Mouse (Mus musculus) ES-Bruce4 (cell line): ENCODE results near the gene Cfap54.

ENCODE experiments used
- CTCF ChIP-seq: IDR thresholded peaks from one replicate; pipeline ENCODE4 v1.8.1; 2011; ENCODE audit warnings: low read depth, low read length
- POLR2A ChIP-seq: IDR thresholded peaks from one replicate; pipeline ENCODE4 v1.8.1; 2011; ENCODE audit warnings: low read length; ENCODE audit not compliant: insufficient read depth

GRCm38 (mm10) chr10:92791531-92791900 lies 289.9 kb downstream of the Cfap54 start:
- no peak for TF ChIP-seq POLR2A
- no peak for TF ChIP-seq CTCF
